Mouse (Mus musculus) neural tube, embryonic 14.5 days (tissue): ENCODE data around the gene Sgcb. TPM values are rescaled to one million over a fixed set of nuclear protein-coding genes. Genes with fewer than 3 reads are reported as not detected.
"Not testable (repeated sequence)": the region's sequence is repeated elsewhere in the genome, so short reads cannot be mapped to it uniquely, and the experiment has no call there.

ENCODE experiments used
- ATAC-seq: fragments of 200-750 bp; cut with Nextera tagmentation; 2 replicates; pipeline ENCODE4 v1.8.0; 2017; ENCODE audit warnings: low read depth, mild to moderate bottlenecking, moderate TSS enrichment, moderate library complexity
- H3K27ac ChIP-seq: fragments of 300-500 bp; sonication (generic); 2 replicates; pipeline ENCODE4 v1.5.1; 2014; ENCODE audit warnings: low read depth, mild to moderate bottlenecking, control low read depth, low read length, moderate library complexity, mixed read lengths
- H3K27me3 ChIP-seq: fragments of 300-500 bp; sonication (generic); 2 replicates; pipeline ENCODE4 v1.6.1; 2014; ENCODE audit warnings: low read length; ENCODE audit not compliant: control insufficient read depth, insufficient read depth
- H3K36me3 ChIP-seq: fragments of 300-500 bp; sonication (generic); 2 replicates; pipeline ENCODE4 v1.6.1; 2014; ENCODE audit warnings: low read length, mixed read lengths; ENCODE audit not compliant: control insufficient read depth, insufficient read depth
- H3K4me1 ChIP-seq: fragments of 300-500 bp; sonication (generic); 2 replicates; pipeline ENCODE4 v1.6.1; 2014; ENCODE audit warnings: low read length; ENCODE audit not compliant: control insufficient read depth, insufficient read depth
- H3K4me2 ChIP-seq: fragments of 300-500 bp; sonication (generic); 2 replicates; pipeline ENCODE4 v1.6.1; 2014; ENCODE audit warnings: mild to moderate bottlenecking, low read depth, low read length, control low read depth
- H3K4me3 ChIP-seq: fragments of 300-500 bp; sonication (generic); 2 replicates; pipeline ENCODE4 v1.5.1; 2014; ENCODE audit warnings: low read depth, low read length, control low read depth, mixed read lengths
- H3K9ac ChIP-seq: fragments of 300-500 bp; sonication (generic); replicated peaks from 2 replicates; pipeline ENCODE4 v1.6.1; 2014; ENCODE audit warnings: low read depth, mild to moderate bottlenecking, control low read depth, low read length, mixed read lengths
- H3K9me3 ChIP-seq: fragments of 300-500 bp; sonication (generic); 2 replicates; pipeline ENCODE4 v1.6.1; 2016; ENCODE audit warnings: low read length; ENCODE audit not compliant: control insufficient read depth
- WGBS: fragments of 180-500 bp; shearing (Covaris S2); extraction: QIAGEN DNeasy Blood & Tissue Kit; methylation state at CpG from one replicate; pipeline ENCODE4 v1.1.7; 2014; 5-methylcytosine and 5-hydroxymethylcytosine counted together
- polyA plus RNA-seq: library from polyadenylated mRNA; unstranded; fragments of >200 nt; fragmentation: Nextera tagmentation; extraction: Ambion mirVana; gene quantifications from 2 replicates; pipeline ENCODE4 v1.2.1, GENCODE M21; 2014

Gene Sgcb
- polyA plus RNA-seq, 1 experiment from 2014 or later: 57.2 TPM

- no peak for ATAC-seq
- Histone ChIP-seq H3K4me1 (0 out of 2 replicates have a peak, but pooled peaks cover 6% of the 10 kb centered on the region), H3K27me3 (no peaks in the 10 kb centered on the region), H3K9ac (no peak overlapping the region), H3K9me3 (no peaks in the 10 kb centered on the region), H3K4me3 (no peak overlapping the region), H3K4me2 (no peak overlapping the region), H3K27ac (no peak overlapping the region), H3K36me3 (no peaks in the 10 kb centered on the region)
- WGBS: 88% methylated on average over 2 of the region's 2 CpGs
Measured at GRCm38 (mm10) chr5:73599991-73600390, 47.6 kb downstream of the Sgcb start.

- Histone ChIP-seq H3K9ac (no peak overlapping the region), H3K9me3 (no peaks in the 10 kb centered on the region), H3K36me3 (no peaks in the 10 kb centered on the region), H3K27ac (0 out of 2 replicates have a peak overlapping the region, but pooled peaks have one; percentile 22), H3K4me1 (0 out of 2 replicates have a peak, but pooled peaks cover 6% of the 10 kb centered on the region), H3K4me2 (no peak overlapping the region), H3K4me3 (no peak overlapping the region), H3K27me3 (no peaks in the 10 kb centered on the region)
- WGBS: 58% methylated on average over 5 of the region's 5 CpGs
- peak; percentile 64; the same call in 1 of the 2 replicates for ATAC-seq
Measured at GRCm38 (mm10) chr5:73598943-73599695, 48.5 kb downstream of the Sgcb start.

GRCm38 (mm10) chr5:73587119-73587518, 60.5 kb downstream of the Sgcb start:
- Histone ChIP-seq H3K9me3 (no peaks in the 10 kb centered on the region), H3K4me2 (no peak overlapping the region), H3K36me3 (no peaks in the 10 kb centered on the region), H3K9ac (no peak overlapping the region), H3K4me3 (no peak overlapping the region), H3K27me3 (no peaks in the 10 kb centered on the region), H3K27ac (no peak overlapping the region), H3K4me1 (peaks cover 3% of the 10 kb centered on the region; the same call in 1 of the 2 replicates)
- WGBS: 59% methylated on average over 3 of the region's 3 CpGs
- no peak for ATAC-seq

- no peak for ATAC-seq
- no peaks in the 10 kb centered on the region for H3K36me3 ChIP-seq
- H3K9ac ChIP-seq: no peak overlapping the region
- H3K27ac ChIP-seq: no peak overlapping the region
- no peak overlapping the region for H3K4me3 ChIP-seq
- no peak overlapping the region for H3K4me2 ChIP-seq
- H3K4me1 ChIP-seq: peaks cover 3% of the 10 kb centered on the region; the same call in 1 of the 2 replicates
- H3K27me3 ChIP-seq: no peaks in the 10 kb centered on the region
- WGBS: 38% methylated on average over 4 of the region's 4 CpGs
- H3K9me3 ChIP-seq: no peaks in the 10 kb centered on the region
Measured at GRCm38 (mm10) chr5:73586597-73586996, 61.0 kb downstream of the Sgcb start.

GRCm38 (mm10) chr5:73585212-73586115, 62.1 kb downstream of the Sgcb start:
- ATAC-seq: no peak; the same call in 1 of the 2 replicates
- WGBS: 21% methylated on average over 7 of the region's 7 CpGs
- H3K4me3 ChIP-seq: no peak overlapping the region
- peaks cover 3% of the 10 kb centered on the region; the same call in 1 of the 2 replicates for H3K4me1 ChIP-seq
- H3K36me3 ChIP-seq: no peaks in the 10 kb centered on the region
- peak overlapping the region; percentile 4 for H3K27ac ChIP-seq
- H3K4me2 ChIP-seq: no peak overlapping the region
- H3K27me3 ChIP-seq: no peaks in the 10 kb centered on the region
- no peak overlapping the region for H3K9ac ChIP-seq
- H3K9me3 ChIP-seq: no peaks in the 10 kb centered on the region

GRCm38 (mm10) chr5:73584011-73584410, 63.6 kb downstream of the Sgcb start:
- 53% methylated on average over 6 of the region's 6 CpGs for WGBS
- ATAC-seq, H3K4me2 ChIP-seq, H3K4me1 ChIP-seq, H3K27ac ChIP-seq, H3K36me3 ChIP-seq, H3K27me3 ChIP-seq, H3K9ac ChIP-seq, H3K9me3 ChIP-seq, H3K4me3 ChIP-seq: not testable (repeated sequence)

Other genes starting within 250 kb of the Sgcb start
- 0.55 and 0.88 TPM in 2 replicates for gene Cwh43, start 241.7 kb downstream of the Sgcb start, polyA plus RNA-seq
- gene Dcun1d4, start 166.8 kb downstream of the Sgcb start, polyA plus RNA-seq: 60.5 and 66.5 TPM in 2 replicates
- gene Lrrc66, start 15.3 kb downstream of the Sgcb start, polyA plus RNA-seq: not detected in 2 replicates
- gene Spata18, start 3.6 kb upstream of the Sgcb start, polyA plus RNA-seq: 0.13 and 0.24 TPM in 2 replicates